Mouse (Mus musculus) 3134 (cell line): ENCODE measurements around the gene Snx25.

Experiments used
- DNase-seq: peaks from one replicate; pipeline ENCODE4 v3.0.0-alpha.2; 2011; ENCODE audit warnings: low spot score; ENCODE audit not compliant: insufficient read length; ENCODE audit errors: extremely low read depth

Gene Snx25

DNA sequence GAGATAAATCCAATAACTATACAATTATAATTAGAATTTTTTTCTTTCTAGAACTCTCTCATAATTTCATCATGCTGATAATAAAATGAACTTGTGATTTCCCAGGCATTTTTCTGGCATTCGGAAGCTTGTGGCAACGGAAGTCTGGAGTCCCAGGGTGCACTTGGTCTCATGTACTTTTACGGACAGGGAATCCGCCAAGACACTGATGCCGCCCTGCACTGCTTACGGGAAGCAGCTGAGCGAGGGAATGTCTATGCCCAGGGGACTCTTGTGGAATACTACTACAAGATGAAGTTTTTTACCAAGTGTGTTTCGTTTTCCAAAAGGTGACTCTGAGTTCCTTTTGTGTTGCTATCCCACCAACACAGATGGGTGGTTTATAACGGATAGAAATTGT lies 129.2 kb downstream of the Snx25 start:
- DNase-seq, result no peak

DNA sequence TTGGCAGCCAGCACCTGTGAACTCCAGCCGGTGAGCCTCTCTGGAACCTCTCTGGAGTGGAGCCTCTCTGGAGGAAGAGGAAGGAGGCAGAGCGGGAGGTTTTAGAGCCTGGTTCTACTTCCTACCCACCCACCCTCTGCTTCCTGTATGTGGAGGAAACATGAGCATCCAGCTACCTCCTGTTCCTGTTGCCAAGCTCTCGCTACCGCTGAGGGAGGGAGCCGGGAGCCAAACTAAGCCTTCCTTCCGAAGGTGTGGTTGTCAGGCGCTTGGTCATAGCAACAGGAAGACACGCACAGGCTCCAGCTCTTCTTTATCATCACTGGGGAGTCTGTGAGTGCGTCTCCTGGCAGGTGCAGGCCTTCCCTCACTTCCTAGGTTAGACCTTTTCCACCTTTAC lies 129.8 kb downstream of the Snx25 start:
- no peak for DNase-seq

DNA sequence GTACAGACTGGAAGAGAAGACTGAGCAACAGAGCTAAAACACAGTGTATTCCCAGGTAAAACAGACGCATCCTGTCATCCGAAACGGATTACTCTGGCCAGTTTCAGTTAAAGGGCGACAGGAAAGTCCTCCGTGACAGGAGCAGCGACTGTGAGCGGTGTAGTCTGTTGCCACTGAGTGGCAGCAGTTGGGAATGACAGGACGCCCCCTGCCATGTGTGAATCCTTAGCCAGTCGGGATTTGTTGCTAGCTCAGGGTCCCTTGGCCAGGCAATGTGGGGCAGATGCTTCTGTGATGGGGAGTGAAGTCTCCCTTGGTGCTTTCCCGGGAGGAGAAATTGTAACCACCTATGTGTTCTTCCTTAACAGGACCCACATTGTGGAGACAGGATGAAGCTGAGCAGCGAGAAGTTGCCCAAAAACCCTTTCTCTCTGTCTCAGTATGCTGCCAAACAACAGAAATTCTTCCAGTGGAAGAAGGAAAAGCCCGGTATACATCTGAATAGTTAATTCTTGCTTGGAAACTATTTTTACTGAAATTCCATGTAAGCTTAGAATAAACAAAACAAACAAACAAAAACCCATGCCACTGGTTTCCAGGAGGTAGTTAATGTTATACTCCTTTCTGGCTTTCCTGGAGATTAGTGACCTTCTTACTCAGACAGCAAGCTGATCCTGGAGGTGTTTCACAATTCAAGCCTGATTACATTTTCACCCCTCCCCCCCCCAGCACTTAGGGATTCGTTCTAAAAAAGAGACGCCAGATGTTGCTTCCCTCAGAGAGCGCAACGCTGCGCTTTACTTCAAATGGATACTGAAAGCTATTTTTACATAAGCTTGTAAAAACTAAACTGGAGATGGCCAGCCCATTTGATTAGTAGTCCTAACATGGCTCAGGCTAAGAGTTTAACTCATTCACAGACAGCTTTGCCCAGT lies 140.9 kb downstream of the Snx25 start:
- DNase-seq, result no peak

DNA sequence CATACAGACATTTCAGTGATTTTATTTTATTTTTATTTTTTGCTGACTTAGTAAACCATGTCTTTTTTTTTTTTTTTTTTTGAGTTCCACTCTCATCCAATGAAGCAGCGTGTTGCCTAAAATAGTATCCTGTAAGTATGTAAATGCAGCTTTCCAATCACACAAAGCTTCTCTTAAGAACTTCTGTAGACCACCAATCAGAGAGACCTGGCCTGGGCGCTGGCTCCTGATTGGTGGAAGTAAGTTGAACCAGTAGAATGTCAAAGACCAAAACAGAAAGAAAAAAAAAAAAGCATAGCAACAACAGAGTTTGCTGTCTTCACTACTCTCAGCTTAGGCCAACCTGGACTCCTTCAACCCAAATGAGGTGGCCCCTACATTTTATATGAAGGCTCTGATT lies 141.7 kb downstream of the Snx25 start:
- DNase-seq, result no peak

DNA sequence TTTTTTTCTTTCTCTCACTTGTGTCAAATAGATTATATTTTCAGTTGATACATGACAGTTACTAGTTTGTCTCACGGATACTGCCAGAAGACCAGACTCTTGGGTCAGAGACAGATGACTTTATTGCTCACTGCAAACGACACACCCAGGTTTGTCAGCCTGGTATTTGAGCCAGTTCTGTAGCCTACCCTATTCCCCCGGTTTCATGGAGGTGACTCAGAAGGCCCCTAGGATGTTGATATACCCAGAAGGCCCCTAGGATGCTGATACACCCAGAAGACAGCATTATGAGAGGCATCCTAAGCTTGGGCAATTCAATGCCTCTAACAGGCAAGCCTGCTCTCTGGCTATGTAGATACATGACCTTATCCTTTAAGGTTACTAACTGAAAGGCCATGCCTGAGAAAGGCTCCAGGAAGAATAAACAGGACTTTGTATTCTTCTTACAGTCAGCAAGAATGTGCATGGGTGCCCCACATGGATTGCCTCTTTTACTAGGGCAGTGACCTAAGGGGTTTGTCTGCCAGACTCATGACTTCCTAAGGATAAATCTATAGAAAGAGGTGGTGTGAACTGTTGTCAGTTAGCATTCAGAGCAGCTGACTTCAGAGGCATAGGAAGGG lies 144.8 kb downstream of the Snx25 start:
- DNase-seq, result no peak

GRCm38 (mm10) chr8:46005596-46005995 lies 146.4 kb downstream of the Snx25 start, which contains the start of gene Ankrd37:
TSS of gene Ankrd37 (minus strand) at chr8:46005707.
- no peak for DNase-seq

DNA sequence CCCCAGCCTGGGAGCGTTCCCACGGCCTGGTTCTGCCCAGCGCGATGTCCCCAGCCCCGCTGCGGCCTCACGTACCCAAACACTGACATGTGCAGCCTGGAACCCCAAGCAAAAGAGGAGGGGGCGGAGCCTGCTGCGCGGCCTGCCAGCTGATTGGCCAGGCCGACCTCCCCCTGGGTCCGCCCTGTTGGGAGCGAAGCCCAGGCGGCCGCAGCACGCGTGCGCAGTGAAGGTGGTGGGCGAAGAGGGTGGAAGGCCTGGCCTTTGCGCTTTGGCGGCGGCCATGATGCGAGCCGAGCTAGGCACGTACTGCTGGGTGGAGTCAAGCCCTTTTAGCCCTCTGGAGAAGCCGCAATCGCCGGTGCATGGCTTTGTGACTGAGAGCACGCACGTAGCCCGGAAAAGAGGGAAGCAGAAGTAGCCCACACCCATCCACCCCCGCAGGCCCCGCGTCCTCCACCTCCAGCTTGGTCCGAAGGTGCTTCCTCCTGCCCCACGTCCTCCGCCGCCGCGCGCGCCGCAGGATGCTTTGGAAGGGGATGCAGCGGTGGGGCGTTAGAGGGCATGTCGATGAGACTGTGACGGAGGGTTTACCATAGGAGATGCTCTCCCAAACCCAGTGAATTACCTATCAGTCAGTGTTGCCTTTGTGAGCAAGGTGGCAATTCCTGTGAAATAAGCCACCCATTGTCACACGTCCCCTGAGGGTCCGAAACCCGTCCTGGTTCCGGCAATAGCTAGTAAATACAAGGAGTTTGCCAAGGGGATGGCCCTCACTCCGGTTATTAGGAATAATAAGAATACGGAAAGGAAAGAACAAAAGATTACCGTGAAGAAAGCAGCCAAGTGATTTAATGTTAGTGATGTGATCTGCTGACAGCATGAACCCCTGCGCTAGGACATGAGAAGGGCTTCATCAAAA lies 151.9 kb downstream of the Snx25 start:
- peak; percentile 99 for DNase-seq

- DNase-seq, result peak; percentile 25
These were observed 152.7 kb downstream of the Snx25 start, which contains the start of gene Lrp2bp for GRCm38 (mm10) chr8:45999138-45999783. TSS of gene Lrp2bp (plus strand) at chr8:45999303.

DNA sequence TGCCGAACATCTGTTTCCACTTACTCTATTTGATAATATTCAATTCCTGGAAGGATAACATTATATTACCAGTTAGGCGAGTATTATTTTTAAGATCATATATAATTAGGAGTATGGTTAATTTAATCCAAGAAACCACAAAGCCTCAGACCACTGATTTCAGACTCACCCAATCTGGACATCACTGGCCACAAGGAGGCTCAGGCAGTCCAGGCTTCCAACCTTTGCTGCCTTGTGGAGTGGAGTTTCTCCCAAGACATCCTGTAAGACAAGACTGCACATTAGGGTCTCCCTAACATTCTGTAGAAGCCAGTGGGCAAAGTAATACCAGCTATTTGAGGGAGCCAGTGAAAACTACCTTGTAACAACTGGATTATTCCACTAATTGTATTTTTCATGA lies 153.7 kb downstream of the Snx25 start:
- DNase-seq, result no peak

GRCm38 (mm10) chr8:45995576-45995975 lies 156.4 kb downstream of the Snx25 start:
- DNase-seq, result no peak

GRCm38 (mm10) chr8:45994111-45994510 lies 157.8 kb downstream of the Snx25 start:
- DNase-seq, result no peak

DNA sequence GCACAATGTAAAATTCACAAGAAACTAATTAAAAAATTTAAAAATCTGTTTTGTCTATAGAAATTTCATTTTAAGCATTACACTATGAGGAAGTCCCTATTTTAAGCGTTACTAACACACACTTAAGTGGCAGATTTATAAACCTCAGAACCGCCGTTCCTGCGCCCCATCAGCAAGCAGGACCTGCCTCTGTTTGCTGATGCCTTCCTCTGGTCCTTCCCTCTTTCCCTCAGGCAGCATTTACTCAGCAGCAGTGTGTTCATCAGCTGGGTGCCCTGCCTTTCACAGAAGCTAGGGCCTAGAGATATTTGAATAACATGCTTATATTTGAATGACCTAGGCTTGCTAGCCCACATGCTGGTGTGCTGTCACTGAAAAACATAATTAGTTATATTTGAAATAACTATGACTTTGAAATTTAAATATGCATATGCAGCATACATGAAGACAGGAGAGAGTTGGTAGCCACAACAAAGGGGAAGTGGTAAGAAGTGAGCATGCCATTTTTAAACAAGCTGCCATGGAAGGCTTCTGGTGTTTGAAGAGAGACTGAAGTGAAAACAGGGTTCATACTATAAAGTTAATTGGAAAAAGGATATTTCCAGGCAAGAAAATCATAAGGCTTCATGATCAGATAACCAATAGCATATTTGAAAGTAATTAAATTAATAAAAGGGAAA lies 161.2 kb downstream of the Snx25 start:
- no peak for DNase-seq

DNA sequence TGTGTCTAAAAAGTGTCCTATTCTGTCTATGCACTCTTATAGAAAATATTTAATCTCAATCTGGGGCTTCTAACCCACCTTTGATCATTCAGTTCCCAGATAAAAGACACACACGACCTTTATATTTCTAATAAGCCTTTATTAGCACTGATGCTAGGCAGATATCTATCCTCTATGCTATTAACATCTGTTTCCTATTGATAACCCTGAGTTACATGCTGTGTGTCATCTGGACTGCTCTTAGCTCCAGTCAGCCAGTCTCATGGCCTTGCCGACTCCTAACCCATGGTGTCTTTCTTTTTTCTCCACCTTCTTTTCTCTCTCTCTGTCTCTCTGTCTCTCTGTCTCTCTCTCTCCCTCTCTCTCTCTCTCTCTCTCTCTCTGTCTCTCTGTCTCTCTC lies 163.8 kb downstream of the Snx25 start:
- no peak for DNase-seq

GRCm38 (mm10) chr8:45986665-45987064 lies 165.3 kb downstream of the Snx25 start:
- no peak for DNase-seq
